Mouse (Mus musculus) ES-E14 (cell line): ENCODE data around the gene Igf1. TPM values are rescaled to one million over a fixed set of nuclear protein-coding genes. Genes with fewer than 3 reads are reported as not detected.

Experiments used
- DNase-seq: peaks from one replicate; pipeline ENCODE4 v3.0.0-alpha.2; 2013; ENCODE audit warnings: low read depth, low spot score
- H3K27ac ChIP-seq: 2 replicates; pipeline ENCODE4 v1.5.1; 2012; ENCODE audit warnings: low read depth, mild to moderate bottlenecking, low read length, moderate library complexity, mixed read lengths; ENCODE audit not compliant: poor library complexity, insufficient read depth, severe bottlenecking
- H3K36me3 ChIP-seq: 2 replicates; pipeline ENCODE4 v1.6.1; 2012; ENCODE audit warnings: mild to moderate bottlenecking, low read length, moderate library complexity, mixed read lengths; ENCODE audit not compliant: control insufficient read depth, poor library complexity, insufficient read depth, severe bottlenecking
- H3K4me1 ChIP-seq, 2 experiments: fragments of 150-350 bp in 1 of 2; sonication (generic) in 1 of 2; 2 replicates each; pipeline ENCODE4 v1.6.1; 2012; ENCODE audit warnings: low read length in 2 of 2, mild to moderate bottlenecking in 1 of 2, mixed read lengths in 1 of 2; ENCODE audit not compliant: control insufficient read depth in 2 of 2, insufficient read depth in 2 of 2, poor library complexity in 1 of 2
- H3K4me3 ChIP-seq, 2 experiments: fragments of 150-350 bp in 1 of 2; sonication (generic) in 1 of 2; 2 replicates each; pipeline ENCODE4 v1.5.1; 2012; ENCODE audit warnings: low read length in 2 of 2, low read depth in 1 of 2, mild to moderate bottlenecking in 1 of 2, mixed read lengths in 1 of 2; ENCODE audit not compliant: insufficient read depth in 1 of 2, poor library complexity in 1 of 2, severe bottlenecking in 1 of 2
- H3K9ac ChIP-seq: 2 replicates; pipeline ENCODE4 v1.6.1; 2012; ENCODE audit warnings: low read depth, mild to moderate bottlenecking, low read length, mixed read lengths; ENCODE audit not compliant: poor library complexity, insufficient read depth, severe bottlenecking
- H3K9me3 ChIP-seq: fragments of 150-350 bp; sonication (generic); 2 replicates; pipeline ENCODE4 v1.6.1; 2012; ENCODE audit warnings: low read depth, mild to moderate bottlenecking, low read length; ENCODE audit not compliant: control insufficient read depth, insufficient read depth
- CHD2 ChIP-seq: IDR thresholded peaks from 2 replicates; pipeline ENCODE4 v1.6.1; 2014; ENCODE audit warnings: mild to moderate bottlenecking, low read depth, low read length, inconsistent platforms
- HCFC1 ChIP-seq: IDR thresholded peaks from 2 replicates; pipeline ENCODE4 v1.6.1; 2012; ENCODE audit warnings: low read length, inconsistent platforms, borderline replicate concordance; ENCODE audit not compliant: insufficient read depth
- MAFK ChIP-seq: IDR thresholded peaks from 2 replicates; pipeline ENCODE4 v1.6.1; 2014; ENCODE audit warnings: mild to moderate bottlenecking, low read depth, low read length, inconsistent platforms; ENCODE audit not compliant: insufficient read depth
- ZC3H11A ChIP-seq: IDR thresholded peaks from 2 replicates; pipeline ENCODE4 v1.6.1; 2012; ENCODE audit warnings: low read depth, mild to moderate bottlenecking, inconsistent platforms, low read length, borderline replicate concordance
- ZNF384 ChIP-seq: IDR thresholded peaks from 2 replicates; pipeline ENCODE4 v1.6.1; 2012; ENCODE audit warnings: low read depth, low read length, inconsistent platforms
- in situ Hi-C, 2 experiments: fragments of 600-800 bp; cut with MboI; formaldehyde crosslinking; loops; one replicate each; pipeline ENCODE4 v1.15.1; 2025; ENCODE audit warnings: low sequenced_read_pairs in 2 of 2, inconsistent platforms in 1 of 2; ENCODE audit not compliant: unreplicated experiment in 2 of 2
- total RNA-seq: library from RNA; depleted of rRNA; stranded (reverse); fragments of 300-350 nt; gene quantifications from 2 replicates; pipeline ENCODE4 v1.2.3, GENCODE M21; 2012

Igf1 gene
- total RNA-seq, 1 experiment: 0.40 TPM

GRCm38 (mm10) chr10:87871863-87872647 lies 14.0 kb downstream of the Igf1 start:
- in situ Hi-C loops: loop anchor here in 1 of 2 experiments (25.0 kb wide), 1 partner anchor 440 kb away; no protein-coding TSS in a partner anchor
- TF ChIP-seq HCFC1 (no peak), CHD2 (no peak), ZC3H11A (no peak), ZNF384 (no peak), MAFK (no peak)
- Histone ChIP-seq H3K9me3 (no peaks in the 10 kb centered on the region), H3K36me3 (no peaks in the 10 kb centered on the region), H3K9ac (no peak overlapping the region), H3K4me1 (no peaks in the 10 kb centered on the region), H3K27ac (no peak overlapping the region), H3K4me3 (no peak overlapping the region)
- DNase-seq: no peak

- Histone ChIP-seq H3K9ac (no peak overlapping the region), H3K36me3 (no peaks in the 10 kb centered on the region), H3K9me3 (no peaks in the 10 kb centered on the region), H3K4me3 (no peak overlapping the region), H3K4me1 (no peaks in the 10 kb centered on the region), H3K27ac (no peak overlapping the region)
- TF ChIP-seq HCFC1 (no peak), MAFK (no peak), ZNF384 (no peak), CHD2 (no peak), ZC3H11A (no peak)
- no peak for DNase-seq
- in situ Hi-C loops: loop anchor here in 1 of 2 experiments (25.0 kb wide), 1 partner anchor 439 kb away; no protein-coding TSS in a partner anchor
Observed at GRCm38 (mm10) chr10:87872854-87873253, 14.8 kb downstream of the Igf1 start.

- H3K9ac ChIP-seq: no peak overlapping the region
- no peaks in the 10 kb centered on the region for H3K9me3 ChIP-seq
- in situ Hi-C loops: loop anchor here in 1 of 2 experiments (25.0 kb wide), 1 partner anchor 439 kb away; no protein-coding TSS in a partner anchor
- H3K4me1 ChIP-seq: no peaks in the 10 kb centered on the region
- DNase-seq: no peak
- no peaks in the 10 kb centered on the region for H3K36me3 ChIP-seq
- H3K4me3 ChIP-seq: no peak overlapping the region
- no peak for TF ChIP-seq HCFC1
- no peak for TF ChIP-seq MAFK
- no peak for TF ChIP-seq CHD2
- TF ChIP-seq ZC3H11A: no peak
- no peak for TF ChIP-seq ZNF384
- H3K27ac ChIP-seq: no peak overlapping the region
Observed at GRCm38 (mm10) chr10:87873516-87873915, 15.5 kb downstream of the Igf1 start.

- Histone ChIP-seq H3K4me1 (no peaks in the 10 kb centered on the region), H3K9ac (no peak overlapping the region), H3K9me3 (no peaks in the 10 kb centered on the region), H3K36me3 (no peaks in the 10 kb centered on the region), H3K4me3 (no peak overlapping the region), H3K27ac (no peak overlapping the region)
- in situ Hi-C loops: no loop called here
- no peak for TF ChIP-seq ZC3H11A
- no peak for TF ChIP-seq CHD2
- TF ChIP-seq MAFK: no peak
- TF ChIP-seq HCFC1: no peak
- TF ChIP-seq ZNF384: no peak
- DNase-seq: no peak
Observed at GRCm38 (mm10) chr10:87880071-87880785, 22.2 kb downstream of the Igf1 start.
